Mouse (Mus musculus) heart, embryonic 11.5 days (tissue): ENCODE results near the gene Robo2. TPM values are rescaled to one million over a fixed set of nuclear protein-coding genes. Genes with fewer than 3 reads are reported as not detected.
"Not testable (repeated sequence)": the region's sequence is repeated elsewhere in the genome, so short reads cannot be mapped to it uniquely, and the experiment has no call there.

ENCODE experiments used
- ATAC-seq: fragments of 200-750 bp; cut with Nextera tagmentation; replicated peaks from 2 replicates; pipeline ENCODE4 v1.8.0; 2017; ENCODE audit warnings: moderate library complexity; ENCODE audit not compliant: insufficient number of reproducible peaks, low FRiP score, low TSS enrichment
- H3K27ac ChIP-seq: fragments of 300-500 bp; sonication (generic); 2 replicates; pipeline ENCODE4 v1.5.1; 2014; ENCODE audit warnings: mild to moderate bottlenecking, low read depth, low read length
- H3K27me3 ChIP-seq: fragments of 300-500 bp; sonication (generic); 2 replicates; pipeline ENCODE4 v1.6.1; 2014; ENCODE audit warnings: mild to moderate bottlenecking, low read length, mixed read lengths; ENCODE audit not compliant: control insufficient read depth, insufficient read depth
- H3K36me3 ChIP-seq: fragments of 300-500 bp; sonication (generic); 2 replicates; pipeline ENCODE4 v1.6.1; 2014; ENCODE audit warnings: mild to moderate bottlenecking, low read length, moderate library complexity, mixed read lengths; ENCODE audit not compliant: control insufficient read depth, insufficient read depth
- H3K4me1 ChIP-seq: fragments of 300-500 bp; sonication (generic); 2 replicates; pipeline ENCODE4 v1.6.1; 2014; ENCODE audit warnings: low read length; ENCODE audit not compliant: control insufficient read depth, insufficient read depth
- H3K4me2 ChIP-seq: fragments of 300-500 bp; sonication (generic); 2 replicates; pipeline ENCODE4 v1.6.1; 2014; ENCODE audit warnings: mild to moderate bottlenecking, moderate library complexity
- H3K4me3 ChIP-seq: fragments of 300-500 bp; sonication (generic); 2 replicates; pipeline ENCODE4 v1.5.1; 2014; ENCODE audit warnings: low read depth, low read length
- H3K9ac ChIP-seq: fragments of 300-500 bp; sonication (generic); 2 replicates; pipeline ENCODE4 v1.6.1; 2014; ENCODE audit warnings: mild to moderate bottlenecking, low read depth, low read length, moderate library complexity
- H3K9me3 ChIP-seq: fragments of 300-500 bp; sonication (generic); replicated peaks from 2 replicates; pipeline ENCODE4 v1.6.1; 2016; ENCODE audit warnings: low read length; ENCODE audit not compliant: control insufficient read depth
- WGBS: fragments of 180-500 bp; shearing (Covaris S2); extraction: QIAGEN DNeasy Blood & Tissue Kit; methylation state at CpG from one replicate; pipeline ENCODE4 v1.1.7; 2014; ENCODE audit not compliant: insufficient replicate concordance; 5-methylcytosine and 5-hydroxymethylcytosine counted together
- polyA plus RNA-seq: library from polyadenylated mRNA; unstranded; fragments of >200 nt; fragmentation: Nextera tagmentation; extraction: Ambion mirVana; gene quantifications from 2 replicates; pipeline ENCODE4 v1.2.1, GENCODE M21; 2014

Gene Robo2
- polyA plus RNA-seq, 1 experiment from 2014 or later = 18.8 TPM

DNA sequence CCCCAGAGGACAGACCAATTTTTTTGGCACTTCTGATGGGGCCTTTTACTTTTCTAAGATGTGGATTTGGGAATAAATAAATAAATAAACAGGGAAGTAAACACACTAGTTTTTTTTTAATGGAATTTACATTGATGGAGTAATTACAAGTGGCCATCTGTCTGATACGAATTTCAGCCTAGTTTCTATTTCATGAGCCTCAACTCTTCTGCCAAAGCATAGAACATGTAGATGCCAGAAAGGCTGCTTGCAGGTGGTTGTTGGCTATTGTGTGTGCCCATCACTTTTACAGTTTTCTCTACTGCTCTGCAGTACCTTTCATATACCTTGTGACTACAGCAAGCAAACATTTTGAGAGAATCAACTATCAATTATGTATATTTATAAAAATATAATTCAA lies 355.4 kb downstream of the Robo2 start:
- Histone ChIP-seq H3K9ac (no peak overlapping the region), H3K4me3 (no peak overlapping the region), H3K27me3 (no peaks in the 10 kb centered on the region), H3K4me1 (no peaks in the 10 kb centered on the region), H3K9me3 (no peaks in the 10 kb centered on the region), H3K36me3 (no peaks in the 10 kb centered on the region), H3K4me2 (no peak overlapping the region), H3K27ac (no peak overlapping the region)
- WGBS = 72% methylated on average over 1 of the region's 1 CpGs
- no peak for ATAC-seq

DNA sequence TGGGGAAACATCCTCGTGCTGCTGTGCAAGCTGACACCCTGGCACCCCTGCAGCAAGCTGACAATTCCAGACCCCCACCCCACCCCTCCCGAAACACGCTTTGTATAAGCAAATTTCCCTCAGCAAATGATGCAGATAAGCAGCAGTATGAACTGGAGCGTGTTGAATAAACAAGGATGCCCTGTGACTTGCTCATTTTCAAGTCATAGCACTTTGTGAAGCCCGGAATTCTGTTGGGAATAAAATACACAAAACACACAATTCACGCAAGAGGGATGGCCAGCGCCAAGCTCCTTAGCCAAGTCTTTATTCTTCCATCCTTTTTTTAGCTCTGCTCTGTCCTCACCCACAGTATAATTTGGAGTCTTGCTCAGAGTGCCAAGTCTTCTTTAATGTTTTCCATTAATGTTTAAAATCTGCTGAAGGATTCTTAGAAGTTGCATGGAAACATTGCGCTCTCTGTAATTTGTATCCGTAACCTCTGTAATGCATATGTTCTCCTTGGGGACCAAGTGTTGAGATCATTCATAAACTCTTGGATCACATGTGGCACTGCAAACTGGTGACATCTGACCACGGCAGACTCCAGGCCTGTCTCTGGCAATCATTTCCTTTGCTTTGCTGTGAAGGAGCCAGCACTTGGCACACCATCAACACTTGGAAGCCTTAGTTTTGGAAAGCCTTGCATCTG lies 356.4 kb downstream of the Robo2 start:
- WGBS = 73% methylated on average over 10 of the region's 10 CpGs
- no peak overlapping the region for H3K4me2 ChIP-seq
- H3K36me3 ChIP-seq = no peaks in the 10 kb centered on the region
- H3K9me3 ChIP-seq = no peaks in the 10 kb centered on the region
- H3K27me3 ChIP-seq = no peaks in the 10 kb centered on the region
- ATAC-seq = no peak
- H3K4me3 ChIP-seq = no peak overlapping the region
- no peak overlapping the region for H3K27ac ChIP-seq
- no peak overlapping the region for H3K9ac ChIP-seq
- no peaks in the 10 kb centered on the region for H3K4me1 ChIP-seq

DNA sequence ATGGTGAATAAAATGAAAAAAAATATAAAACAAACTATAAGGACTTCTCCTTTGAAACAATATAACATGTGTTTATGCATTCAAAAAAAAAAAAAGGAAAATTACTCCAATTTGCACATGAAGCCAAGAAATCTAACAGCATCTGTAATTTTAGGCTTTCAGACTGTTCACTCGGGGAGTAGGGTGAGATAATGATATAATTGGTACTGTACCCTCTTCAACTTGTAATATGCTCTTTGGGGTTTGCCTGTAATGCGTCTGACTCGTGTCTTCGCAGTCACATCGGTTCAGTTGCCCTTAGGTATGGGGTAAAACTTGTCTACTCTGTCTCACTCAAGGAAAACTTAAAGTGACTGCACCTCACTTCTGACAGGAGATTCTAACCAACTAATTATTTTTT lies 362.2 kb downstream of the Robo2 start:
- no peak overlapping the region for H3K9ac ChIP-seq
- no peaks in the 10 kb centered on the region for H3K27me3 ChIP-seq
- no peak overlapping the region for H3K27ac ChIP-seq
- 79% methylated on average over 5 of the region's 5 CpGs for WGBS
- no peak for ATAC-seq
- no peak overlapping the region for H3K4me3 ChIP-seq
- no peaks in the 10 kb centered on the region for H3K36me3 ChIP-seq
- no peaks in the 10 kb centered on the region for H3K4me1 ChIP-seq
- no peaks in the 10 kb centered on the region for H3K9me3 ChIP-seq
- H3K4me2 ChIP-seq = no peak overlapping the region

DNA sequence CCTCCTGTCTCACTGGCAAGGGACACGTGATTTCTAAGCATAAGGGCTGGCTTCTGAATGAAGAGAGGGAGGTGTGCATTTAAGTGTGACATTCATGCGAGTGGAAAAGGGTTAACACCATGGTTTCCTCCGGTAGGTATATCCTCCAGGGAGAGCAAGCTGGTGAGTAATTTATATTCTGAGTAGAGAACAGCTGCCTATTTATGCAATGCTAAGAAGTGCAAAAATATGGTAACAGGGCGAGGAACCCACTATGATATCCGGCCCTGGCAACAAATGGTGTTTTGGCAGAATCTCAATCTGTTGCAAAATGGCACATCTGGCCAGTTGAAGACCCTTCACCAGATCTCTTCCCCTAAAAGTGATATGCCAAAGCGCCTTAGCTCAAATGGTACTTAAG lies 362.6 kb downstream of the Robo2 start:
- ATAC-seq = no peak
- WGBS = 66% methylated on average over 6 of the region's 6 CpGs

DNA sequence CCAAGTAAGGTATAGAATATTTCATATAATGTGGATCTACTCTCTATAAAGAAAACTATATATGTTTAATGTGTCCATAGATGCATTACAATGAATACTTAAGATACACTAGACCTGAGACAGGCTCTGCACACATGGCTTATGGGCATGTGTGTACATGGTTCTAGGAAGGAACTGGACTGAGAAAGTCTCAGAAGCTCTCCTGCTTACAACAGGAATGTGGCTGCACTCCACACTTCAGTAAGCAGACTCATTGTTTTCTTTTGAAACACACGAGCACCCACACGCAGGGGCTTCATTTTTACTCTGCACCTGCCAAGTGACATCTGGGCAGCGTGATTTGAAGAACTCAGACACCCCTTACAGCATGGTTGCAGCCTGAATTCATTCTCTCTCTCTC lies 364.4 kb downstream of the Robo2 start:
- 44% methylated on average over 3 of the region's 3 CpGs for WGBS

More for the DNA sequence above, 362.6 kb downstream of the Robo2 start:
- no peak overlapping the region for H3K4me2 ChIP-seq
- no peaks in the 10 kb centered on the region for H3K4me1 ChIP-seq
- H3K27ac ChIP-seq = no peak overlapping the region
- H3K27me3 ChIP-seq = no peaks in the 10 kb centered on the region
- H3K36me3 ChIP-seq = no peaks in the 10 kb centered on the region
- no peak overlapping the region for H3K4me3 ChIP-seq
- H3K9me3 ChIP-seq = no peaks in the 10 kb centered on the region
- no peak overlapping the region for H3K9ac ChIP-seq

DNA sequence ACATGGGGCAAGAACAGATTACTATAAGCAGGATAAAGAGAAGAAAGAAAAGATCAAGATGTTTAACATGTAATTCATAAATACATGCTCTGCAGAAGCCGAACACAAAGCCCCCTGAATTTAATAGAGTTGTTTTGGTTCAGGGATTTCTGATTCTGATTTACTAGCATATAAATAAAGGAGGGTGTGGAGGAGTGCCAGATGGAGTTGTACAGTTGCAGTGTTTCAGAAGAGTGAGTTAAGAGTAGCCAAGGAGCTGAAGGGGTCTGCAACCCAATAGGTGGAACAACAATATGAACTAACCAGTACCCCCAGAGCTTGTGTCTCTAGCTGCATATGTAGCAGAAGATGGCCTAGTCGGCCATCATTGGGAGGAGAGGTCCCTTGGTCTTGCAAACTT lies 370.8 kb downstream of the Robo2 start:
- 76% methylated on average over 2 of the region's 2 CpGs for WGBS
- H3K9me3 ChIP-seq, H3K4me3 ChIP-seq, H3K4me2 ChIP-seq, H3K36me3 ChIP-seq, H3K4me1 ChIP-seq, H3K27ac ChIP-seq, H3K9ac ChIP-seq, H3K27me3 ChIP-seq, ATAC-seq: not testable (repeated sequence)

More for the DNA sequence above, 364.4 kb downstream of the Robo2 start:
- Histone ChIP-seq H3K9me3 (no peaks in the 10 kb centered on the region), H3K4me2 (no peak overlapping the region), H3K4me1 (no peaks in the 10 kb centered on the region), H3K27ac (no peak overlapping the region), H3K27me3 (no peaks in the 10 kb centered on the region), H3K36me3 (no peaks in the 10 kb centered on the region), H3K4me3 (no peak overlapping the region), H3K9ac (no peak overlapping the region)
- ATAC-seq = no peak

DNA sequence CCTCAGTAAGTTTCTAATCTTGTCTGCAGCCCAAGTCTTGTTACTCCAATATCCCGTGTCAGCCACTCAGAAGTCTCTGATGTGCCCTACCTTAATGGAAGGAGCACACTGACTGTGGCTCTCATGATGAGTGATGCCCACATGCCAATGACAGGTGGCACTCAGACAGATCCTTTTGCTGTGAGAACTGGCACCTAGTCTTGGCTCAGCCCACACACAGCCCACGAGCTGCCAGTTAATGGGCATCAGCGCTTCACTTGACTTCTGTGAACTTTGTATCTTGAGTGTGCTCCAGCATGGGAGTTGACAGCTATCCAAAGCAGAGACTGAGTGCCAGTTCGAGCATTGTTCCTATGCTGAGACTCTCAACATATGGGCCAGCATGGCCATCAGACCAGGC lies 383.8 kb downstream of the Robo2 start:
- Histone ChIP-seq H3K9ac (no peak overlapping the region), H3K36me3 (no peaks in the 10 kb centered on the region), H3K9me3 (no peaks in the 10 kb centered on the region), H3K27ac (no peak overlapping the region), H3K4me1 (no peaks in the 10 kb centered on the region), H3K27me3 (no peaks in the 10 kb centered on the region), H3K4me3 (no peak overlapping the region), H3K4me2 (no peak overlapping the region)
- no peak for ATAC-seq
- 53% methylated on average over 4 of the region's 4 CpGs for WGBS

DNA sequence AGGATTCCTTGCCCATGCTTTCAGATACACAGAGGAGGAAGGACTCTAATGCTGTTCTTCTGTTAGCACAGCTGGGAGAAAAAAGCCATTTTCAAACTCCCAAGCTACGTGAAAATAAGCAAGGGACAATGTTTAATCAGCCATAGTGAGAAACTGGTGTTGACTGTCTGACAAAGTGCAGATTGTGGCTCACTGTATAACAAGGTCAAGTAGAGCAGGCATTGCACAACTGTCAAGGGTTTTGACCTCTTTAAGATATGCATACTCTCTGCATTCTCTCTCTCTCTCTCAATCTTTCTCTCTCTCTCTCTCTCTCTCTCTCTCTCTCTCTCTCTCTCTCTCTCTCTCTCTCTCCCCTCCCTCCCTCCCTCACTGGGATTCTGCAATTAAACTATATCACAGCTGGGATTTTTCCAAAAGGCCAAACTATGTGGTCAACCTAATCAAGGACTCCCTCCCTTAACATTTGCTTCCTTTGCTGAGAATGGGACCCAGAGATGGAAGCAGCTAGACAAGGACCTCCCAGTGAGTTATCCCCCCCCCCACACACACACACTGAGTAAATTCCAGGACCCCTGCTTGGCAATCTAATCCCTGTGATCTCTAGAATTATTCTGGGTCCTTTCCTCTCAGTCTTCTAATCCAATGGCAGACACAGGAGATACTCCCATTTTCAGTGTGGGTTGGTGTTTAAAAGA lies 389.2 kb downstream of the Robo2 start:
- Histone ChIP-seq H3K9ac (no peak overlapping the region), H3K4me2 (no peak overlapping the region), H3K27me3 (no peaks in the 10 kb centered on the region), H3K4me3 (no peak overlapping the region), H3K36me3 (no peaks in the 10 kb centered on the region), H3K4me1 (0 out of 2 replicates have a peak, but pooled peaks cover 4% of the 10 kb centered on the region), H3K9me3 (no peaks in the 10 kb centered on the region), H3K27ac (no peak overlapping the region)
- 0% methylated on average over 1 of the region's 1 CpGs for WGBS
- ATAC-seq = no peak; the same call in 1 of the 2 replicates

DNA sequence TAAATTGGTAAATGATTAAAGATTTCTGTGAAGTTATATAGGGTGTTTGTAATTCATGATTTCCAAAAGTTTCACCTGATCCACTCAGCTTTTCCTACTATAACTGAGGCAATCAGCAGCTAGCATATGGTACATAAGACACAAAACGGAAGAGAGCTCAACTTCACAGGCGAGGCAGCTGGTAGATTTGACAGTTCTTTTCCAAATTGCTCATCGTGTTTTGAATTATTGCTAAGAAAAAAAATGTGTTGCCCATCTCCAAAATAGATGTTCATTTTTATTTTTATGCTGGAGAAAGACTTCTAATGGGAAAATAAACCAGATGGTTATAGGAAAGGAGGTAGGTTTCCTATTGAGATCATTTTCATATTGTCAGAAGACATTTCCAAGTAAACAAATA lies 405.9 kb downstream of the Robo2 start:
- Histone ChIP-seq H3K9ac (no peak overlapping the region), H3K27ac (no peak overlapping the region), H3K27me3 (no peaks in the 10 kb centered on the region), H3K4me3 (no peak overlapping the region), H3K4me1 (no peaks in the 10 kb centered on the region), H3K36me3 (no peaks in the 10 kb centered on the region), H3K4me2 (no peak overlapping the region), H3K9me3 (no peaks in the 10 kb centered on the region)
- no peak for ATAC-seq
- 76% methylated on average over 3 of the region's 3 CpGs for WGBS
